Mouse (Mus musculus) kidney, adult 2 months (tissue): ENCODE measurements around the gene Angel2.

Experiments
- CTCF ChIP-seq: fragments of 200-500 bp; conservative IDR thresholded peaks from 2 replicates; pipeline ENCODE4 v1.5.1; 2011; ENCODE audit warnings: low read depth, mild to moderate bottlenecking, control low read depth, low read length, moderate library complexity, mixed read lengths; ENCODE audit not compliant: insufficient read depth, insufficient read length
- POLR2A ChIP-seq: fragments of 200-500 bp; IDR thresholded peaks from one replicate; pipeline ENCODE4 v1.6.1; 2011; ENCODE audit warnings: low read depth, low read length, control low read depth

GRCm38 (mm10) chr1:190875751-190876150 lies 49.2 kb upstream of the Angel2 start:
- TF ChIP-seq CTCF (no peak), POLR2A (no peak)
